Mouse (Mus musculus): Measurements from ENCODE around the gene St6galnac3.

GRCm38 (mm10) chr3:153719256-153719970 lies 5.6 kb downstream of the St6galnac3 start:
- TF ChIP-seq POLR2A (IDR thresholded peaks at IDR 0.05; ENCODE audit: borderline replicate concordance, low read depth, low read length), result no peak
- no peak for TF ChIP-seq CTCF (IDR thresholded peaks at IDR 0.05; ENCODE audit: low read depth, low read length)
